Mouse (Mus musculus) embryonic fibroblast, embryonic 13.5 days (primary cell): Measurements from ENCODE around the gene Tnfrsf13c. TPM values are rescaled to one million over a fixed set of nuclear protein-coding genes. Genes with fewer than 3 reads are reported as not detected.

Experiments
- H3K27ac ChIP-seq: 2 replicates; pipeline ENCODE4 v1.5.1; 2012; ENCODE audit warnings: low read length, control low read depth, inconsistent platforms; ENCODE audit not compliant: insufficient read depth
- H3K4me1 ChIP-seq: 2 replicates; pipeline ENCODE4 v1.6.1; 2011; ENCODE audit warnings: low read length; ENCODE audit not compliant: control insufficient read depth, insufficient read depth
- H3K4me3 ChIP-seq: 2 replicates; pipeline ENCODE4 v1.5.1; 2011; ENCODE audit warnings: mild to moderate bottlenecking, control low read depth, low read length; ENCODE audit not compliant: insufficient read depth
- CTCF ChIP-seq: IDR thresholded peaks from 2 replicates; pipeline ENCODE4 v1.5.1; 2011; ENCODE audit warnings: mild to moderate bottlenecking, control low read depth, low read length, moderate library complexity, borderline replicate concordance; ENCODE audit not compliant: insufficient read depth
- POLR2A ChIP-seq: IDR thresholded peaks from 2 replicates; pipeline ENCODE4 v1.6.1; 2011; ENCODE audit warnings: low read depth, mild to moderate bottlenecking, control low read depth, low read length, moderate library complexity
- polyA plus RNA-seq: library from polyadenylated mRNA; stranded (reverse); fragments of >200 nt; gene quantifications from 2 replicates; pipeline ENCODE4 v1.2.4, GENCODE M21; 2011; ENCODE audit warnings: low read depth; ENCODE audit not compliant: missing spikeins, insufficient read length

Tnfrsf13c gene
- polyA plus RNA-seq, 1 experiment: not detected

DNA sequence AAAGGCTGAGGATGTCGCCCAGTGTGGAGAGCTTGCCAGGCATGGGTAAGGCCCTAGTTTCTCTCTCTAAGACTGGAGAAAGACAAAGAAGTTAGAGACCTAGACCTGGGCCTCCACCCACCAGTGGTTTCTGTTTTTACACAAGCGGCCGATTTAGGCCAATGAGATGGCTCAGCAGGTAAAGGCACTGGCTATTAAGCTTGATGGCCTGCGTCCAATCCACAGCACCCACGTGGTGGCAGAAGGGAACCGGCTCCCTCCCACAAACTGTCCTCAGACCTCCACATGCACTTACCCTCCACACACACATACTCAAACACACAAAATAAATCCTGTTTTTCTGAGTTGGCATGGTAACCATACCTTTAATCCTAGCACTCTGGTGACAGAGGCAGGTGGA is 22.1 kb downstream of the Tnfrsf13c start:
- Histone ChIP-seq H3K27ac (no peak overlapping the region), H3K4me3 (no peak overlapping the region), H3K4me1 (peaks cover 8% of the 10 kb centered on the region)
- no peak for TF ChIP-seq POLR2A
- no peak for TF ChIP-seq CTCF

DNA sequence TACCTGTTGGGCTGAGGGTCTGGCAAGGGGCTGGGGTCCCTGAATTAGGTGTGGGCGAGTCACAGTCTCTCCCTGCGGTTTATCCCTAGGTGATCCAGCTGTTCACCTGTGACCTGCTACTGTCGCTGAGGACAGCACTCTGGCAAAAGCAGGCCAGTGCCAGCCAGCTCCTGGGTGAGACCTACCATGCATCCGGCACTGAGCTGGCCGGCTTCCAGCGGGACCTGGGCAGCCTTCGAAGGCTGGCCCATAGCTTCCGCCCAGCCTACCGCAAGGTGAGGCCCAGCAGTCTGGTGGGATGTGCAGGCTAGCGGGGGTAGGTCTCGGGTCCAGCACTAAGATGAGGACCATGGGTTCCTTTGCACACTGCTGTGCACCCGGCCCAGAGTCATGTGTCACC is 24.6 kb downstream of the Tnfrsf13c start:
- TF ChIP-seq CTCF (no peak), POLR2A (no peak)
- Histone ChIP-seq H3K27ac (no peak overlapping the region), H3K4me3 (no peak overlapping the region), H3K4me1 (no peaks in the 10 kb centered on the region)

DNA sequence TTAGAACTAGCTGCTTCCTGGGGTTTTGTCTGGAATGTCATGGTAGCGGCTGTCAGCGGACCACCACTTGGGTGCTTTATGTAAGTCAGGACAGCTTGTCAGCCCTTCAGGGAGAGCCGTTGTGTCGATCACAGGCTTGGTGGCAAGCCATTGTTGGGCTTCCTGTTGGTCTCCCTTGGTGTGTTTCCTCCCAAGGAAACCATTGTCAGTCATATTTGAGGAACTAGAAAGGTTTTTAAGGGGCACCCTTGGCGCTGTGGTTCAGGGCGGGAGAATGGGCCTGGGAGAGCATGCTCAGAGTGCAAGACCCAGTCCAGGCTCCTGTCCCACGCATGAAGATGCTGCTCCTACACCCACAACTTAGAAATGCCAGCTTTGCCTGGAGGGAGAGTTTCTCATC is 25.8 kb downstream of the Tnfrsf13c start:
- H3K4me3 ChIP-seq: no peak overlapping the region
- TF ChIP-seq POLR2A (no peak), CTCF (no peak)
- H3K27ac ChIP-seq: no peak overlapping the region
- no peaks in the 10 kb centered on the region for H3K4me1 ChIP-seq

DNA sequence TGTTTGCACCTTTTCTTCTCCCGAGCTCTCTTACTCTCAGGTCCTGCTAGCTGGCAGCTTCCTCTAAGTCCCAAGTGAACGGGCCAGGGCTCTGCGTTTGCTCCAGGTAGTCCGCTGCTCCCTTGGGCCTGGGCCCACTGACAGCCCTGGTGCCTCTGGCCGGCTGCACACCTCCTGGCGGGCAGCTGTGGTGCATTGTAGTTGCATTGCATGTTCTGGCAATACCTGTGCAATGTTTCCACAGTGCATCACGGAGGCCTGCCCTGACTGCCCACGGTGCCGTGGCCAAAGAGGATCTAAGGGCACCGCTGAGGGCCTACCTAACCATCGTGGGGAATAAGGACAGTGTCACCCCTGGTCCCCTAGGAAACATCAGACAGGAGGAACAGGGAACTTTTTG is 26.2 kb downstream of the Tnfrsf13c start:
- TF ChIP-seq POLR2A: no peak
- TF ChIP-seq CTCF: no peak
- no peak overlapping the region for H3K27ac ChIP-seq

DNA sequence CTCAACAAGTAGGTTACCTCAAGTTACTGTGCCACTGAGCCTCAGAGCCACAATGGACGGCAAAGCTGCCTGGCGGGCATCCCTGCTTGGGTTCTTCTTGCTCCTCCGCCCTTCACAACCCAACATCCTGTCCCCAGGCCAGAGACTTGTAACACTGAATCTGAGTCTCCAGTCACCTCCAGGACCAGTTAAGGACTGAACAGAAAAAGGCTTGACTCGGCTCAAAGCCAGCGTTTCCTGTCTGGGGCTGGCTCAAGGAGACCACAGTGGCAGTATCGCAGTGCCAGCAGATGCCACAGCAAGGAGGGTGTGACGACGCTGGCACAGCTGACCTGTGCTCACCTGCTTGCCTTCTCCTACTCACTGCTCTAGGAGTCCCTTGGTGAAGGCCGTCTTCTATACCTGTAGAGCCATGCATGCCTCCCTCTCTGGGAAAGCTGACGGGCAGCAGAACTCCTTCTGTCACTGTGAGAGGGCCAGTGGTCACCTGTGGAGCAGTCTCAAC is 26.9 kb downstream of the Tnfrsf13c start:
- Histone ChIP-seq H3K27ac (no peak overlapping the region), H3K4me3 (no peak overlapping the region), H3K4me1 (no peaks in the 10 kb centered on the region)
- TF ChIP-seq POLR2A: no peak
- no peak for TF ChIP-seq CTCF

More for the DNA sequence above, 26.2 kb downstream of the Tnfrsf13c start:
- Histone ChIP-seq H3K4me1 (no peaks in the 10 kb centered on the region), H3K4me3 (no peak overlapping the region)

DNA sequence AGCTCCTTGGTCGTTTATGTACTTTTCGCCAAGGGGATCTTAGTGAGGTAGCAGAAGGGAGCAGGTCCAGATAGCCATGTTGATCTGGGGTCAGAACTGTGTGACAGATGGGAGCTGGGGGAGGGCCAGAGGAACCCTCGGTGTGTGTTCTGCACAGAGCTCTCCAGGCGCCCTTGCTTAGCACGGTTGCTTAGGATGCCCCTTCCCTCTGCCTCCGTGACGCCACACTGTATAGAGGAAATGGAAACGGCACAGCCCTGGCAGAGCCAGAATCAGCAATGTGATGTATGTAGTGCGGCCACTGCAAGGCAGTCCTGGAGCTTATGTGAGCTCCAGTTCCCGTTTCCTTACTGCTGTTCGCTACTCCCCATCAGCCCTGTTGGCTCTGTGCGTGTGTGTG is 27.9 kb downstream of the Tnfrsf13c start:
- TF ChIP-seq POLR2A: no peak
- TF ChIP-seq CTCF: no peak

DNA sequence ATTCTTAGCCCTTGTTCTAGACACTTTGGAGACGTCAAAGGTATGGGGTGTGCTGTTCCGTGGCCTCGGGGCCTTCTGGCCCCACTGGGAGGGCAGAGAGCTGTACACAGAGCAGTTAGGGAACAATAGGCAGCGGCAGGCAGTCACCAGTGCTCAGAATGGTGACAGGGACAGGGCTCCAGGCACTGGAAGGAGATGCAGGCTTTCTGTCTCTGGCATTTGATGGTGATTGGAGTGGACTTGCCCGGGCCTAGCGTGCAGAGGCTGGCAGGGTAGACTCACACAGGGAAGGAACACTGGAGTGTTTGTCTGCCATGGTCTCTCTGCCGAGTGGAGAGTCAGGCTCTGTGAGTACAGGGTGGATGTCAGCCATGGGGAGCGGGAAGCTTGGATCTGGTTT is 31.6 kb downstream of the Tnfrsf13c start:
- Histone ChIP-seq H3K27ac (no peak overlapping the region), H3K4me3 (no peak overlapping the region), H3K4me1 (no peaks in the 10 kb centered on the region)
- TF ChIP-seq POLR2A (no peak), CTCF (no peak)

More for the DNA sequence above, 27.9 kb downstream of the Tnfrsf13c start:
- Histone ChIP-seq H3K4me3 (no peak overlapping the region), H3K4me1 (no peaks in the 10 kb centered on the region), H3K27ac (no peak overlapping the region)

DNA sequence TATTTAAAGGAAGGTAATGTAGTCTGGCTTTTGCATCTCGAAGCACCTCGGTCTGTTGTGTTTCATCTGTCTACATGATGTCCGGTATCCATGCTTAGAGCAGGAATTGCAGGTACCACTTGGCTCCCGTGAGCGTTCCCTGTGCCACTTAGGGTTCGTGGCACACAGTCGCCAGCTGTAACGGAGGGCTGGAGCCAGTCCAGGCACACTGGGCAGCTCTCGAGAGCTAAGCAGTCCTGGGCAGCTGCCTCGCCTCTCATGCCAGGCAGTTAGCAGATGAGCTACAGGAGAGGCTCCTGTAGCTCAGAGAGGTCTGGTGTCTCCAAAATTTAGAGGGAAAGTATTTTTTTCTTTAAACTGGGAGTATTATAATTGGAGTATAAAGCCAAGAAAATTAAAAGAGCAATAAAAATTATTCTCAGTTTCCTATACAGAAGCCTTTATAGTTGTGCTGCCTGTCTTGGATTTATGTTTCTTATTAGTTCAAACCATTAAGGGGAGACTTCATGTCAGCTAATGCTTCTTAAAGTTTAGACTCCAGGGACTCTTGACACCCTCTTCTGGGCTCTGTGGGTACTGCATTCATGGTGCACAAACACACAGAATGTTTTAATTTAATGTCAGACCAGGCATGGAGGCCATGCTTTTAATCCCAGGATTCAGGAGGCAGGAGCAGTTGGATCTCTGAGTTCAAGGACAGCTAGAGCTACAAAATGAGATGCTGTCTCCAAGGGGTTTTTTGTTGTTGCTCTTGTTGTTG is 35.5 kb downstream of the Tnfrsf13c start:
- no peak overlapping the region for H3K27ac ChIP-seq
- no peaks in the 10 kb centered on the region for H3K4me1 ChIP-seq
- no peak overlapping the region for H3K4me3 ChIP-seq
- TF ChIP-seq POLR2A (no peak), CTCF (no peak)

DNA sequence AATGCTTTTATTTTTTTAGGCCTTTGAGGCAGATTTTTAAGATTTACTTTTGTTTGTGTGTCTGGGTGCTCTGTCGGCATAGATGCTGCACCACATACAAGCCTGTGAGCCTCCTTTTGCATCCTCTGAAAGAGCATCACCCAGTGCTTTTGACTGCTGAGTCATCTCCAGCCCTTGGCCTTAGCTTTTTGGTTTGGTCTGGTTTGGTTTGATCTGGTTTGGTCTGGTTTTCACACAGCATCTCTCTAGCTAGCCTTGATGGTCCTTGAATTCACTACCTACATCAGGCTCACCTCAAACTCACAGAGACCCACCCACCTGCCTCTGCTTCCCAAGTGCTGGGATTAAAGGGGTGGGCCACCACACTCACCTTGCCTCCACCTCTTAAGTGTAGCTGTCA is 36.2 kb downstream of the Tnfrsf13c start:
- H3K4me3 ChIP-seq: no peak overlapping the region
- no peak overlapping the region for H3K27ac ChIP-seq
- TF ChIP-seq CTCF: no peak
- no peak for TF ChIP-seq POLR2A
- H3K4me1 ChIP-seq: no peaks in the 10 kb centered on the region

DNA sequence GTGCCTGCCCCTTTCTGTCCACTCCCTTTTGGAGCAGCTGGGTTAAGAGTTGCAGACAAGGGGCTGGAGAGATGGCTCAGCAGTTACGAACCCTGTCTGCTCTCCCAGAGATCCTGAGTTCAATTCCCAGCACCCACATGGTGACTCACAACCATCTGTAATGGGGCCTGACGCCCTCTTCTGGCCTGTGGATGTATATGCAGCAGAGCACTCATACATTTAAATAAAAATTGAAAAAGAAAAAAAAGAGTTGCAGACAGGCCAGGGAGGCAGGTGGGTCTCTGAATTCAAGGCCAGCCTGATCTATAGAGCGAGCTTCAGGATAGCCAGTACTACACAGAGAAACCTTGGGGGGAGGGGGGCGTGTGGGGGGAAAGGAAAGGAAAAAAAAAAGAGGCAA is 36.8 kb downstream of the Tnfrsf13c start:
- no peak for TF ChIP-seq POLR2A
- no peak for TF ChIP-seq CTCF
- no peaks in the 10 kb centered on the region for H3K4me1 ChIP-seq
- H3K4me3 ChIP-seq: no peak overlapping the region
- no peak overlapping the region for H3K27ac ChIP-seq

DNA sequence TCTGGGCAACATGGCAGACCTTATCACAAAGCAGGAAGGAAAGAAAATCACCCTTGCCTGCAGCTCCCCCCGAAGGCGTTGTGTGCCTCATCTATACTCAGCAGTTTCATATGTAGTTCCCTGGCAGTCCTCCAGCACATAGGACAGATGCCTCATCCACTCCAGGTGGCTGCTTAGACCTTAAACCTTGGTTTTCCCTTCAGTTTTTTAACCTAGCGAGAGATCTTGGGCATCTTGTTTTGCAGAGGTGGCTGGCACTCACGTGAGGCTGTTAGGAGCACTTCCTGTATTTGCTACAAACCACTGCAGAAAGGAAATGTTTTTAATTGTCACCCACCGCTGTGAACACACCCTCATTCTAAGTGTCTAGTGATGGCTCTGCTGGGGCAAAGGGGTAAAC is 37.2 kb downstream of the Tnfrsf13c start:
- H3K4me1 ChIP-seq: no peaks in the 10 kb centered on the region
- H3K27ac ChIP-seq: no peak overlapping the region
- TF ChIP-seq CTCF: no peak
- H3K4me3 ChIP-seq: no peak overlapping the region
